Mouse (Mus musculus) right cerebral cortex, postnatal 14 days (tissue): ENCODE measurements around the gene 2700081O15Rik.

Experiments used
- DNase-seq: peaks from one replicate; pipeline ENCODE4 v3.0.0; 2022

The 2700081O15Rik gene

DNA sequence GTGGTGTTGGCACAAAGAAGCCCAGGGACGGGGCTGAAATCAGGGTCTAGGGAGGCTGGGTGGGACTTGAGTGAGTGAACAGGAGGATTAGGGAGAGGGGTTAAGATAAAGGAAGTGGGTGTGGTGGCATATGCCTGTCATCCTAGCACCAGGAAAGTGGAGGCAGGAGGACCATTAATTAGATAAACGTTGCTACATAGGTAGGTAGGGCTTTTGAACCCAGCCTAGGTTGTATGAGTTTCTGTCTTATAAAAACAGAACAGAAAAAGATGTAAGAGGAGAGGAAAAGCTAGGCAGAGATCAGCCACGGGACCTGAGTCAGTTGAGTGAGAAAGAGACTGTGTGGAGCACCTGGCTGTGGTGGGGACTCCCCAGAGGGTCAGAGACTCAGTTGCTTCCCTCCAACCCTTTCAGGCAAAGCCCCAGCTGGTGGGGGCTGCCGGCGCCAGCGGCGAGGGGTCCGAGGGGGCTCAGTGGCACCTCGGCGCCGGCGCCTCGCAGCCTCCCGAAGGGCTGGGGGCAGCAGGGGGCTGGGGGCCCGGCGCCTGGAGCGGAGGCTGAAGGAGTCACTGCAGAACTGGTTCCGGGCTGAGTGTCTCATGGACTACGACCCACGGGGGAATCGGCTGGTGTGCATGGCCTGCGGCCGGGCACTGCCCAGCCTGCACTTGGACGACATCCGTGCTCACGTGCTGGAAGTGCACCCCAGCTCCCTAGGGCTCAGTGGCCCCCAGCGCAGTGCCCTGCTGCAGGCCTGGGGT, 3.6 kb downstream of the 2700081O15Rik start:
- no peak for DNase-seq

DNA sequence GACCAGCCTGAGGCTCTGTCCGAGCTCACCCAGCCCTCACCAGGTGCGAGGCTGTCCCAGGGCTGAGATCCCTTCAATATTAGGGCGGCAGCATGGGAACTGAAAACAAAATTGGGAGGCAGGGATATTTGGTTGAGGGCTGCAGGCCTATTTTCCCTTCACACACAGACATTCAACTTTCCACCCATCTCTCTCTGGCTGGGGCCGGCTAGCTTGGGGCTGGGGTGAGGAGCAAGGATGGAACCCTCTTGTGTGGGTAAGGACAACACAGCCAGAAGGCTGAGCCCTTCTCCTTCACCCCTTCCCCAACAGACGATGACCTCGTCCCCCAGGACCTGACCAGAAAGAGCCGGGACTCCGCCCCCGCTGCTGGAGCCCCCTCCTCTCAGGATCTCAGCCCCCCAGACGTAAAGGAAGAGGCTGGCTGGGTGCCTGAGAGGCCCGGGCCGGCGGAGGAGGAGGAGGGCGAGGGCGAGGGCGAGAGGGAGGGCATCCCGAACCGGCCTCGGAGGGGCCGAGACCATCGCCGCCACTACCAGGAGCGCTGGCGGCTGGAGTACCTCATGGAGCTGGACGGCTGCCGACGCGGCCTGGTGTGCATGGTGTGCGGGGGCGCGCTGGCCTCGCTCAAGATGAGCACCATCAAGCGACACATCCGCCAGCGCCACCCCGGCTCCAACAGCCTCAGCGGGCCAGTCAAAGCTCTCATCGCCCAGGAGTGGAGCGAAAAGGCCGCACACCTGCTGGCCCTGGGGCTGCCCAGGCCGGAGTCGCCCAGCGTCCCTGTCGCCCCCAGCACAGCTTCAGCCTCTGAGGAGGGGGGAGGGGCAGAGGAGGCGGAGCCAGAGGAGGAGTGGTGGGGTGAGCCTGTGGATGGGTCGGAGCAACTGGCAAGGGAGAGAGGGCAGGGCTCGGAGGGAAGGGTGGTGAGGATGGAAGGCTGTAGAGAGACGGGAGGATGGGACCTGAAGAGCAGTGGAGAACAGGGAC, 4.5 kb downstream of the 2700081O15Rik start:
- DNase-seq: peak; percentile 72

DNA sequence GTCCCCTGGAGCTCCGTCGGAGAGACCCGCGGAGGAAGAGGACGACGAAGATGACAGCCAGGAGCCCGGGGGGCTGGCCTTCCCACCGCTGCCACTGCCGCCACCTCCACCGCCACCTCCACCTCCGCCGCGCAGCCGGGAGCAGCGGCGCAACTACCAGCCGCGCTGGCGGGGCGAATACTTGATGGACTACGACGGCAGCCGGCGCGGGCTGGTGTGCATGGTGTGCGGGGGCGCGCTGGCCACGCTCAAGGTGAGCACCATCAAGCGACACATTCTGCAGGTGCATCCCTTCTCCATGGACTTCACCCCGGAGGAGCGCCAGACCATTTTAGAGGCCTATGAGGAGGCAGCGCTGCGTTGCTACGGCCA, 5.2 kb downstream of the 2700081O15Rik start:
- peak; percentile 32 for DNase-seq

DNA sequence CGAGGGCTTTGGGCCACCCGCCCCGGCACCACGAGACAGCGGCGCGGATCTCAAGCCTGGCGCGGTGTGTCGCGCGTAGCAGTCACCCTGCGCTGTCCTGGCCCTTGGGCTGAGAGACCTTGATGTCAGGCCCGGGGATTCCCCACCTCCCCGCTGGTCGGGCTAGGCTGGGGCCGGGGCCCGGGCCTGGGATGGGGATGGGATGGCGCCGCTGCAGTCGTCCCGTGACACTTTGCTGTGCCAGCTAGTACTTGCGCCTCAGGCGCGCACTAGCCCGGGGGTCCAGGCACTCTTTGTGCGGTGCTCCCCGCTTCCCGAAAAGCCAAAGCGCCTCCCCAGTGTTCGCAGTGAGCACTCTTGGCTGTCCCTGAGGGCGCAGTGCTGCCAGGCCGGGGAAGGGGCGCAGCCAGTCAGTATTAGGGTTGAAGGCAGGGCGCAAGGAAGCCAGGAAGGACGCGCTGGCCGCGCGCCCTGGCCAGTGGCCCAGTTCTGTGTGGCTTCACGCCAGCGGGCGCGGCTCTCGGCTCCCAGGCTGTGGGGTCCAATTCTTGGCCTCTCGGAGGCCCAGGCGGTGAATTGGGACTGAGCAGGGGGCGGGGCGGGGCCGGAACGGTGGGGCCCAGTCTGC, 5.7 kb downstream of the 2700081O15Rik start:
- peak; percentile 65 for DNase-seq

DNA sequence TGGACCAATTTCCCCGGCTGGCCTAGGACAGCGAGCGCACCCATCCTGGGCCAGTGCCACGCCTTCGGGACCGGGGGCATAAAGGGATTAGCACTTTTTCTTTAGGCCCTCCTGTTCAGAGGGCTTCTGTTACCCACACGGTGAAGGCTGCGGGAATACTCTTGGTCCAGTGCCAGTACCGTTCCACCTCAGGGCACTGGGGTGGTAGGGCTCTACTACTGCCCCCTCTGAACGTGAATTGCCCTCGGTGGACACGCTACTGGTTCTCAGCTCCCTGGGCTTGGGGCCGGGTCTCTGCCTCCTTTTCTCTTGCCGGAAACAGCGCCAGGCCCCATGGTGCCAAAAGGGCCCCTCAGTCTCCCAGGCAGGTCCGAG, 6.2 kb downstream of the 2700081O15Rik start:
- no peak for DNase-seq

DNA sequence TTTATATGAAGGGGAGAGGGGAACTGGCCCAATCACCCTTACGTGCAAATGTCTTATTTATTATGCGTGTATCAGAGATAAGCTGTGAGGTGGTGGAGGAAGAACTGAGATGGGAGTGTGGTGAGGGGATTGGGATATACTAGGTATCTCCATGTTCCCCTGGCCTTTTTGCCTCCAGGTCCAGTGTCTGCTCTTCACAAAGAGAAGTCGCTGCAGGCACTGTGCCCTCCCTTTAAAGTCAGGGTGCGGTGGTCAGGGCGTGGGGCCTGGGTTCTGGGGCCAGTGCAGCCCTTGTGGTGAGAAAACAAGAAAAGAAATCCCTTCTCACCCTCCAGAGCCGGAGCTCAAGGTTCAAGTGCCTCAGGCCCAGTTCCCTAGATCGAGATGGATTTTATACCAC, 6.7 kb downstream of the 2700081O15Rik start:
- DNase-seq: no peak

DNA sequence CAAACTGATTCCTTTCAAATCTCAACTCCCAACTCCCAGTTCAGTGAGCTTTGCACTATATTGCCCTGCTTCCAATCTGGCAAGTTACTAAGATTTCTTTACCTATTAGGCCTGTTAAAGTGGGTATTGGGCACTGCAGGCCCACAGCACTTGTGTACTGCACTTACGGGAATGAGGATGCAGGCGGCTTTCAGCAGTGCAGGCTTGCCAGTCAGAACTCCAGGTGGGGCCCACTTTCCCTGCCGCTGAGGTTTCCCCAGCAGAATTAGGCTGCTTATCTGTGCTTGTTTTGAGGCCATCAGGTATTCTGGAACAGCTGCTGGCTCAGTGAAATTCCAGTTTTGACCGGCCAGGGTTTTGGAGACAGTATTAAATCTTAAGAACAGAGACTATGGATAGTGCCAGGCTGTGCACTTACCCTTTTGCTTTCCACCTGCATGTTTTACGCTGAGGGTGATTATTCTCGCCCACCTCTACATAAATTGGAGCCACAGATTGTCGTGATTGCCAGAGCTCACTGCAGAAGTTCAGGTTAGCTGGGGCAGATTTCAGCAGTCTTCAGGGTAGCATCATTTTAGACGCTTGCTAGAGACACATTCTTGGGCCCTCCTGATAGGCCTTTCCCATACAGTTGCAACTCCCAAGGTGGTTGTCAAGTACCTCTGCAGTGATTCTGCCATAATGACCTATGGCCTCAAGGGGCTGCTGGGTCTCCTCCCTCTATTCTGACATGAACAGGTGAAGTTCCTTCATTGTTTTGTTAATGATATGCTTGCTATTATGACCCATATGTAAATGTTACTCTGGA, 7.4 kb downstream of the 2700081O15Rik start:
- DNase-seq: peak; percentile 24

DNA sequence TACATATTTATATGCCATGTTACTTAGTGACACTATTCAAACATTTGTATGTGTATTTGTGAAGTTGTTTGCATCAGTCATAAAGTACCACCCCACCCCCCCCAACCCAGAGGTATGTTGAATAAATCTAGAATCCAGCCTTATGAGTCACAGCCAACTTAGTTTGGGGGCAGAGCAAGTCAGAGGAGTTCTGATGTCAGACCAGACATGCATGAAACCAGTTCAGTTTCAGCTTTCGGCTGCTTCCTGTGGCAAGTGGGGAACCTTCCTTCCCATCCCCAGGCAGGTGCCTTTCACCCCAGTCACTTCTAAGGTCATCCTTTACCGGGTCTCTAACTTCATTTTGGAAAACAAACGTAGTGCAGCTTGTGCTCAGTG, 8.0 kb downstream of the 2700081O15Rik start:
- DNase-seq: no peak

DNA sequence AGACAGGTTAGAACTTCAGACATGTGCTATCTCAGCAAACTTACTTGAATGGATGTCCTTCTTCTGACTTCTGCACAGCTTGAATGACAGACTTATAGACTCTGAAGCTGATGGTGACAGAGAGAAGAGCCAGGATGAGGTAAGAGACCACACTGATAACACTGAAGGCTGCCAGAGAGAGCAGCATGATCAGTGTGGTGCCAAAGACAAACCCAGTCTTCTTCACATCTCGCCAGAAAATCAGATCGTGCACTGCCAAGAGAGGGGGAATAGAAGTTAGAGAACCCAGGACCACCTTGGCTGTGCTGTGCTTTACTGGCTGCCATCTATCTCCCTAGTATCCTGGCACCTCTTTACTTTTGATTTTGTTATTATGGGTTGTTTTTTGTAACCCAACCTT, 17.5 kb downstream of the 2700081O15Rik start:
- DNase-seq: no peak

DNA sequence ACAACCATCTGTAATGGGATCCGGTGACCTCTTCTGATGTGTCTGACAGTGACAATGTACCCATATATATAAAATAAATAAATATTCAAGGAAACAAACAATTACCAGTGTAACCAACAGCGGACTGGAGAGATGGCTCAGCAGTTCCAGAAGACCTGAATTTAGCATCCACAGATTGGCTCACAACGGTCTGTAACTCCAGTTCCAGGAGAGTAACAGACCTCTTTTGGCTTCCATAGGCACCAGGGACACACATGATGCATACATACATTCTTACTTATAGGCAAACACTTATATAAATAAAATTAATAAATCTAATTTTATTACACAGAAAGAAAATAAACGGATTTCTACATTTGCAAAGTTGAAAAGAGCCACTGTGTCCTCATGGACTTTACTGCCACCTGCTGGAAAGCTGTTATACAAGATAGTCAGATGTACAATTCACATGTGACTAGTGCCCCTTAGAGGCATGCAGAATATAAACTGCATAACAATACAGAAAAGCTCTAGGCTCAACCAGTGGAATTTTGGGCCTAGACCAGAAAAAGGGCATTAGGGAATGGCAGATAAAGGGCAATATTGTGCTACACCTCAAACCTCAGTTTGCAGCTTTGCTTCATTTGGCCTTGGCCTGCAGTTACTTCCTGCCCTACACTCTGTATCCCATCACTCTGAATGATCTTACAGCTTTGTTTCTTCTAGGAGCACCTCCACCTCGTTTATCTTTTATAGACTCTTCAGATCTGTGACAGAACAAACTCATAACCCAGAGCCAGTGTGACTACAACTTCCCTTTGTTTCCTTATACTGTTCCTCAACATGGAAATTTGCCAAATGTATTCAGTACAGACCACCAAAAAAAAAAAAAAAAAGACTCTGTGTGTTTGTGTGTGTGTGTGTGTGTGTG, 18.9 kb downstream of the 2700081O15Rik start:
- no peak for DNase-seq

- no peak for DNase-seq
These were observed 20.9 kb downstream of the 2700081O15Rik start for GRCm38 (mm10) chr19:7438295-7438694.

DNA sequence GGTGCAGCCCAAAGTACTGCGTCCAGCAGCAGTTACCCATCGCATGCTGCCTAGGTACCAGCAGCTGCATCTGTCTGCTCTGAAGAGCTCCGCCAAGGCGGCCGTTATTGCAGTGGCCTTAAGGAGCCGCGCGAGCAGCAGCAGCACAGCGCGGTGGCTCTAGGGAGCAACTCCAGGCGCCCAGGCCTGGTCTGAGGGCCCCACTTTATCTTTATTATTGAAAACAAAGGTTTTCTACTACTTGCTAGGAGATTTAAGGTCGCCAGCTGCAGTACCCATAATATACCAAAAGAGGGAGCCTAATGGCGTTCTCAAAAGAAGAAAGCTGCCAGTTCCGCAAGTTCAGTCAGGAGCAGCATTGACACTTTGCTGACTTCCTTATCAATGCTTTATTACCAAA, 24.1 kb downstream of the 2700081O15Rik start:
- peak; percentile 25 for DNase-seq

- DNase-seq: no peak
These were observed 27.7 kb downstream of the 2700081O15Rik start for GRCm38 (mm10) chr19:7445105-7445504.

DNA sequence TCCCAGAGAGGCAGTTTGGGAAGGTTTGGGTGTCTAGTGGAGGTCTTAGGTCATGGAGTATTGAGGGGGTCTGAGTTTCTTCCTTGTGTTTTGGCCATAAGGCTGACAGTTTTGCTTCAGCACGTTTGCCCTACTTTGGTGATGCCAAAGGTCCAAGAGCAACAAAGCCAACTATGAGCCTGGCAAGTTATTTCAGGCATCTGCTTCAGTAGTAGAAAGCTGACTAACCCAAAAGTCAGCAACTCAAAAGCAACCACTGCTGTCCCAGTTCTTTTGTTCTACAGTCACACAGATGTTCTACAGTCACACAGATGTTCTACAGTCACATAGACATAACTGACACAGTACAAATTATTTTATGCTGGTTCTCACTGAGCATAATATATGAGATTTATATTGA, 28.2 kb downstream of the 2700081O15Rik start:
- DNase-seq: no peak

DNA sequence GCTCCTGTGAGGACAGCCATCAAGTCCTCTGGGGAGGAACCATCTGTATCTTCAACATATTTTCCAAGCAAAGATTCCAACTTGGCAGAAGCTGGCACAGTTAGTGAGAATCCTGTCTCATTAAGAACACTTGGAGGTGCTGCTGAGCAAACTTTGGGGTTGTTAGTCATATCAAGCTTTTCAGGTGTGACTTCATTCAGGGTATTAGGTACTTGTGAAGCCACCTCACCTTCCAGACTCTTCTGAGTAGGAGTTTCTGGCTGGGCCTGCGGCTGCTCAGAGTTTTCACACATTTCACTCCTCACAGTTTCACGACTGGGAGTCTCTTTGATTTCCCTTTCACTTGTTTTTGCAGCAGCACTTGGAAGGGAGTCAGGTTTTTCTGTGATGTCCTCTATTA, 39.4 kb downstream of the 2700081O15Rik start:
- DNase-seq: no peak

DNA sequence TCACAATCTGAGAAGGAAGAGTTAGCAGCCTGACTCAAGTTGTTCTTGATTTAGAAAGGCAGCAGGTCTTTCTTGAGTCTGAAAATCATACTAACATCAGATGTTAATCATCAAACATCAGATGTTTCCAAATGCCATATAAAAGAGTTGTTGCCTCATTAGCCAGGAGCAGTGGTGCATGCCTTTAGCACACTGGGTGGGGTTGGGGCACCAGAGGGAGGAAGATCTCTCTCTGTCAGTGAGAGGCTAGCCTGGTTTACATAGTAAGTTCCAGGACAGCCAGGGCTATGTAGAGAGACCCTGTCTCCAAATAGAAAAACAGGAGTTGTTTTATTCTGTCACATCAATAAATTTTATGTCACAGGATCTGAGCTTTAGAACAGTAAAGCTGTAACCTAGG, 41.5 kb downstream of the 2700081O15Rik start:
- DNase-seq: no peak

- no peak for DNase-seq
These were observed 41.9 kb downstream of the 2700081O15Rik start for GRCm38 (mm10) chr19:7459370-7459769.

- DNase-seq: no peak
These were observed 50.5 kb downstream of the 2700081O15Rik start for GRCm38 (mm10) chr19:7467915-7468314.

DNA sequence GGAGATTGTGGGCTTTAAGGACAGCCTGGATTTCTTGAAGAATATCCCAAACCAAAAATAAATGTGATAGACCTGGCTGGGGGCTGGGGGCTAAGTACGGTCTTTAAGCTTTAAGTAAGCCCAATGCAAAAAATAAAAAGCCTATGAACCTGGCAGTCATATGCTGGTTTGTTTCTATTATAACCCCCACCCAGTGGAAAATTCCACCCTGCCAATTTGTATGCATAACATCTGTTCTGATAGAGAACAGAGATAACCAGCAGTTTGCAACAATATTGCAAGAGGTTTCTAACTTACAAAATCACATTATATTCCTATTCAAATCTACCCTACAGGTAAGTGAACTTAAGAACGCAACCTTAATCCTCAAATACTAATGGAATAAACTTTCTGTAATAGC, 53.2 kb downstream of the 2700081O15Rik start:
- DNase-seq: no peak
